Mouse (Mus musculus): ENCODE results near the gene Simc1.

DNA sequence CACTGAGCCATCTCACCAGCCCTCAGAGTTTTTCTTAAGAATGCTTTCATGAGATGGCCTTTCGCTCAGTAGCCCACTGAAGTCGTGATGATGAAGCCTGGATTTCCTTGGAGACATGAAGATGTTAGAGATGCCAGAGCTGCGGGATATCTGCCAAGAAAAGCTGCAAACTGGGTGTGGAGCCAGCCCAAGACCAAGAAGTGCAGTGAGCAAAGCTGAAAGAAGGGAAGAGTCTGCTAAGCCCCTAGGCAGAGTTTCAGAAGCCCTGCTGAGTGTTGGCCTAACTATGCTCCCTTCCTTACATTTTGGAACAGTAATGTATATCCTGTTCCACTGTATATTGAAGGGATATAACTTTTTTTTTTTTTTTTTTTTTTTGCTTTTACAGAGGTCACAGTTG is 24.3 kb upstream of the Simc1 start:
- TF ChIP-seq POLR2A (IDR thresholded peaks at IDR 0.05; ENCODE audit: low read depth, low read length): no peak
- TF ChIP-seq CTCF (IDR thresholded peaks at IDR 0.05; ENCODE audit: extremely low read depth, insufficient read length, insufficient replicate concordance, low read depth, low read length): no peak

All from small intestine, adult 2 months (tissue).